Comparison of ENCODE assay signal across 10 mouse cellular contexts in the genomic region with DNA sequence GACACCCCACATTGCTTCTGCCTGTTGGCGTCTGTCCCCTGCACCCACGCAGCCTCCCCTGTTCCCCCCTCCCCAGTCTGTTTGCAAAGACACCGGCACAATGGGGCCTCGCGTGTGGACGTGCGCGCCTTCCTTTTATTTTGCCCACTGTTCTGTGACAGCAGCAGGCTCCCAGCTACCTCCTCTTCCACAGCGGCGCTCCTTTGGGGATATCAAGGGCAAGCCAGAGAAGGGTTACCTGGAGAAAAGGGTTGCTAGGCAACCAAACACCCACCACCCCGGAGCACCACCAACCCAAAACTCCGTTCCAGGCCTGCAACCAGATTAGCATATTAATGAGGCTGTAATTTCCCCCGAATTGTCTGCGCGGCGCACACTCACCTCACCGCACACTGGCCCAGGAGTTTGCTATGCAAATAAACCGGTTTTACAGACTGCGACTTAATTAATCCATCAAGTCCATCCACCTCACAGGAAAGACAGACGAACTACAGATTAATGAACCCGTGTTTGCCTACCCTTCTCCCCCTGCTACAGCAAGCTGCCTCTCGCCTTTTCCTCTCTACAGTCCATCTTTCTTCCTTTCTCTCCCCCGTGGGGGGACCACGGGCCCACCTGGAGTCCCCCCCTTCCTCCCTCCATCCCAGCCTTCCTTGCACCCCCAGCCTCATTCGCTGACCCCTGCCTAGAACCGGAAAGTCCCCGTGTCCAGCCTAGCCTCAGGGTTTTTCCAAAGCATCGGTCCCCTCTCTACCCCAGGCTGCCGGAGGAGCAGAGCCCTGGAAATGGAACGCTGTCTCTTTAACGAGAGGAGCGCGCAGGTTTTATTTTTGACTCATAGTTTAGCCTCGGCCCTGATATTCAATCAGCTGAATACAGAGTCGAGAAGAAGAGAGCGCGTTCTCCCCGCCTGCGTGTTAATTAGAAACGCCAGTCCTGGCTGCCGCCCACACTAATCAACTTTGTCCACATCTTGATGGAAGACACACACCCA. TPM values are rescaled to one million over a fixed set of nuclear protein-coding genes. Genes with fewer than 3 reads are reported as not detected.
DNase-seq lines count a peak whose midpoint lies in the region; ATAC-seq and TF ChIP-seq lines count a peak whose summit lies in the region.
"Had no signal": no experiment of that assay in that cellular context is flagged by ENCODE, and none has a peak within 500 bp of the region (broad histone marks: within the 10 kb centered on the region; RNA-seq: fewer than 3 reads in every experiment).

No protein-coding gene starts in this region.

- peaks cover 81% of the 10 kb centered on the region for H3K27me3 ChIP-seq in CH12.LX (replicated peaks)
- H3K27me3 ChIP-seq in ES-Bruce4 (ENCODE audit: control insufficient read depth, insufficient read depth, low read length, poor library complexity, severe bottlenecking) = no peaks in the 10 kb centered on the region
- peaks cover 67% of the 10 kb centered on the region for H3K27me3 ChIP-seq in limb, embryonic 13.5 days
- H3K27me3 ChIP-seq in liver, embryonic 12.5 days (replicated peaks) = peaks cover 51% of the 10 kb centered on the region

- H3K4me2 ChIP-seq in CH12.LX (ENCODE audit: insufficient read depth, low read depth, poor library complexity, severe bottlenecking) = peak overlapping the region; percentile 94
- peak overlapping the region; percentile 39 for H3K4me2 ChIP-seq in limb, embryonic 13.5 days (replicated peaks)
- H3K4me2 ChIP-seq in liver, embryonic 12.5 days = no peak overlapping the region

- H3K27ac ChIP-seq in CH12.LX (ENCODE audit: insufficient read depth, low read depth) (no peak overlapping the region), ES-Bruce4 (ENCODE audit: insufficient read depth, low read length) (no peak overlapping the region)
- no peak overlapping the region for H3K27ac ChIP-seq in limb, embryonic 13.5 days
- no peak overlapping the region for H3K27ac ChIP-seq in liver, embryonic 12.5 days

- DNase-seq in CH12.LX (ENCODE audit: extremely low read depth) = peak; percentile 56
- DNase-seq in frontal cortex, postnatal 14 days (ENCODE audit: low spot score in 2 of 2) = peak; percentile 32 to 51
- DNase-seq in urinary bladder, postnatal 4 days (ENCODE audit: low spot score in 2 of 2) = no peak

- TF ChIP-seq EP300 in CH12.LX (IDR thresholded peaks at IDR 0.05; ENCODE audit: low read length) (no peak), ES-Bruce4 (IDR thresholded peaks at IDR 0.05; ENCODE audit: insufficient read depth, low read depth, low read length) (0 out of 2 replicates have a peak, but pooled peaks have one; percentile 7)

- no peaks in the 10 kb centered on the region for H3K36me3 ChIP-seq in CH12.LX (replicated peaks in 1 of 2; ENCODE audit: control insufficient read depth in 1 of 2, insufficient read depth in 1 of 2, low read length in 1 of 2)
- H3K36me3 ChIP-seq in ES-Bruce4 (ENCODE audit: control insufficient read depth, insufficient read depth, low read length, poor library complexity, severe bottlenecking) = no peaks in the 10 kb centered on the region
- H3K36me3 ChIP-seq in limb, embryonic 13.5 days = no peaks in the 10 kb centered on the region
- no peaks in the 10 kb centered on the region for H3K36me3 ChIP-seq in liver, embryonic 12.5 days

- WGBS in limb, embryonic 13.5 days = 2% methylated on average over 41 of the region's 41 CpGs
- 5% methylated on average over 41 of the region's 41 CpGs for WGBS in liver, embryonic 12.5 days (ENCODE audit: insufficient replicate concordance)

- TF ChIP-seq POLR2A in CH12.LX (IDR thresholded peaks at IDR 0.05; ENCODE audit: low read depth, low read length) (no peak), ES-Bruce4 (IDR thresholded peaks at IDR 0.05; ENCODE audit: insufficient read depth, low read length) (no peak)

- in situ Hi-C loops in CH12.LX (cut with MboI; ENCODE audit: low pct_ligation_motif_present, low pct_unique_long_range_greater_than_20kb, low sequenced_read_pairs) = loop anchor here (25.0 kb wide), 1 partner anchor 97 kb away; no protein-coding TSS in a partner anchor

- H3K4me1 ChIP-seq in CH12.LX (ENCODE audit: control insufficient read depth in 1 of 2, insufficient read depth in 2 of 2) = peaks cover 10 to 16% of the 10 kb centered on the region in 2 experiments
- H3K4me1 ChIP-seq in ES-Bruce4 (ENCODE audit: control insufficient read depth, insufficient read depth, low read length) = no peaks in the 10 kb centered on the region
- H3K4me1 ChIP-seq in limb, embryonic 13.5 days = 0 out of 2 replicates have a peak, but pooled peaks cover 7% of the 10 kb centered on the region
- no peaks in the 10 kb centered on the region for H3K4me1 ChIP-seq in liver, embryonic 12.5 days

- no peak for ATAC-seq in limb, embryonic 13.5 days (ENCODE audit: low FRiP score, low read depth)
- ATAC-seq in erythroblast, adult 5-6 weeks (replicated peaks; ENCODE audit: low FRiP score, poor library complexity, severe bottlenecking) = no peak
- ATAC-seq in liver, embryonic 12.5 days = no peak

- TF ChIP-seq RAD21 in CH12.LX (IDR thresholded peaks at IDR 0.05; ENCODE audit: low read depth, low read length) = no peak

- TF ChIP-seq CTCF in CH12.LX (conservative IDR thresholded peaks at IDR 0.05 in 1 of 2, IDR thresholded peaks at IDR 0.05 in 1 of 2; ENCODE audit: low read depth in 2 of 2, low read length in 2 of 2) (no peak), ES-Bruce4 (IDR thresholded peaks at IDR 0.05; ENCODE audit: low read depth, low read length) (no peak)

- H3K9ac ChIP-seq in CH12.LX (ENCODE audit: insufficient read depth, low read depth) (no peak overlapping the region), ES-Bruce4 (ENCODE audit: low read depth, poor library complexity, severe bottlenecking) (no peak overlapping the region)
- no peak overlapping the region for H3K9ac ChIP-seq in limb, embryonic 13.5 days
- no peak overlapping the region for H3K9ac ChIP-seq in liver, embryonic 12.5 days

- H3K4me3 ChIP-seq in CH12.LX (replicated peaks in 1 of 3; ENCODE audit: low read depth in 2 of 3, low read length in 2 of 3, poor library complexity in 1 of 3) (peak overlapping the region in 1 of 3 experiments; percentile 36), ES-Bruce4 (ENCODE audit: low read depth, low read length) (peak overlapping the region; percentile 10; the same call in 1 of the 2 replicates)
- no peak overlapping the region for H3K4me3 ChIP-seq in limb, embryonic 13.5 days
- no peak overlapping the region for H3K4me3 ChIP-seq in liver, embryonic 12.5 days

- dilution Hi-C loops in CH12.LX (cut with MboI; ENCODE audit: extremely low pct_ligation_motif_present, extremely low pct_unique_long_range_greater_than_20kb, low sequenced_read_pairs) = no loop called here

- H3K9me3 ChIP-seq in CH12.LX (replicated peaks; ENCODE audit: low read length) (peaks cover 13% of the 10 kb centered on the region), ES-Bruce4 (replicated peaks; ENCODE audit: control insufficient read depth, insufficient read depth, low read length, poor library complexity, severe bottlenecking) (no peaks in the 10 kb centered on the region; the same call in 1 of the 2 replicates)
- H3K9me3 ChIP-seq in limb, embryonic 13.5 days = peaks cover 9% of the 10 kb centered on the region
- H3K9me3 ChIP-seq in liver, embryonic 12.5 days (replicated peaks) = 0 out of 2 replicates have a peak, but pooled peaks cover 6% of the 10 kb centered on the region

- no peaks in the 10 kb centered on the region for H3K79me2 ChIP-seq in CH12.LX (replicated peaks; ENCODE audit: control insufficient read depth, extremely low read depth, insufficient read depth, poor library complexity, severe bottlenecking)

TF ChIP-seq in CH12.LX, 34 proteins besides CTCF, POLR2A, EP300 and RAD21:
- TF ChIP-seq ETS1 (conservative IDR thresholded peaks at IDR 0.05; ENCODE audit: low read depth, low read length) = no peak
- TF ChIP-seq NRF1 (IDR thresholded peaks at IDR 0.05; ENCODE audit: low read depth, low read length) = peak; percentile 61
- no peak for TF ChIP-seq PAX5 (IDR thresholded peaks at IDR 0.05; ENCODE audit: low read length)
- 0 out of 2 replicates have a peak, but pooled peaks have one; percentile 15 for TF ChIP-seq MAFK (IDR thresholded peaks at IDR 0.05; ENCODE audit: insufficient replicate concordance, low read length)
- TF ChIP-seq USF2 (conservative IDR thresholded peaks at IDR 0.05; ENCODE audit: low read depth, low read length) = no peak
- no peak for TF ChIP-seq ZC3H11A (IDR thresholded peaks at IDR 0.05; ENCODE audit: low read depth, low read length)
TF ChIP-seq in CH12.LX: peak in this region for 2.

RNA-seq across cellular contexts. Expression of gene Lhx5, which starts 21.8 kb away (rescaled TPM):
- not detected in 2 replicates for total RNA-seq in CH12.LX (2012; rRNA removed)
- not detected in 2 replicates for total RNA-seq in CH12.LX (2014; rRNA removed)
- not detected in 2 replicates for polyA plus RNA-seq in CH12.LX (2012; ENCODE audit: insufficient read length, low read depth)
- 0.24 TPM in 1 of 2 replicates, not detected in the other for polyA plus RNA-seq in ES-Bruce4 (2011; ENCODE audit: insufficient read depth, insufficient read length, low read depth, missing spikeins)
- not detected in 2 replicates for polyA plus RNA-seq in limb, embryonic 13.5 days (2015; fragmentation: Nextera tagmentation; extraction: Ambion mirVana)
- not detected in 2 replicates for total RNA-seq in erythroblast, adult 5-6 weeks (2015; ENCODE audit: low replicate concordance)
- total RNA-seq in erythroblast, adult 5-6 weeks (2017; ENCODE audit: low replicate concordance) = not detected in 2 replicates
- not detected in 2 replicates for polyA plus RNA-seq in liver, embryonic 12.5 days (2016; fragmentation: Nextera tagmentation; extraction: Ambion mirVana)
- total RNA-seq: adrenal gland, postnatal 36 days had no signal
- polyA plus RNA-seq: heart, embryonic 16.5 days; lung, embryonic 16.5 days had no signal

Comparison
In these comparisons a context has a peak if more than half of its experiments do, and no peak if none do; other contexts are left out.
1. DNase-seq: peak in CH12.LX (single experiment) and frontal cortex, postnatal 14 days (2 of 2); none in urinary bladder, postnatal 4 days (0 of 2).